Mouse (Mus musculus): ENCODE results near the gene Prtn3. TPM values are rescaled to one million over a fixed set of nuclear protein-coding genes. Genes with fewer than 3 reads are reported as not detected.
A peak's percentile ranks its signal among the peaks of the same experiment; 100 is the strongest.

Gene Prtn3
- total RNA-seq, 1 experiment: 1.3 TPM

DNA sequence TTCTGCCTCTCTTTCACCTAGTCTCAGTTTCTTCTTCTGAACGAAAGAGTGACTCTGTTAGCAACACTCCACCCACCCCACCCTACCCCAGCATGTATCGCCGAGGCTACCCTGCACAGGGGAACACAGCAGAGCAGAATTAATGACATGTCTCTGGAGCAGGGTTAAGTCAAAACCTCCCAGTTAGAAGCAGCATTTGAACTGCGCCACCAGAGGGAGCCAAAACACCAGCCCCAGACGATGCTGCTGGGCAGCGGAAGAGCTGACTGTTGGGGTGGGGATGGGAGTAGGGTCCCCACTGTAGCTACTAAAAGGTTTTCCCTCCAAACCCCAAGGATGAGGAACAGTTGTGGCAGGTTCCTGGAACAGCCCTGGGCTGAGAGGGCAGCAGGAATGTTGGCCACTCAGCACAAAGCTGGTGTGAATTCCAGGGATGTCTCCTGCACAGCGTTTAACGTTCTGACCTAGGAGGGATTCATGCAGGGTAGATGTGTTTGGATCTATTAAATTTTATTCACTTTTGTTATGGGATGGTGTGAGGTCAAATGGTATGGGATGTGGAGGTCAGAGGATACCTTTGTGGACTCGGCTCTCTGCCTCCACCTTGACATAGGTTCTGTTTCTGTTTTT, 39.4 kb upstream of the Prtn3 start:
- Histone ChIP-seq H3K27ac (ENCODE audit: insufficient read depth, low read depth, low read length, poor library complexity, severe bottlenecking) (no peak overlapping the region), H3K36me3 (ENCODE audit: control insufficient read depth, insufficient read depth, low read length, poor library complexity, severe bottlenecking) (no peaks in the 10 kb centered on the region), H3K9me3 (ENCODE audit: control insufficient read depth, insufficient read depth, low read depth, low read length) (no peaks in the 10 kb centered on the region), H3K9ac (ENCODE audit: insufficient read depth, low read depth, low read length, poor library complexity, severe bottlenecking) (no peak overlapping the region), H3K4me3 (ENCODE audit: insufficient read depth in 1 of 2, low read depth in 1 of 2, low read length in 2 of 2, poor library complexity in 1 of 2, severe bottlenecking in 1 of 2) (no peak overlapping the region), H3K4me1 (ENCODE audit: control insufficient read depth in 2 of 2, insufficient read depth in 2 of 2, low read length in 2 of 2, poor library complexity in 1 of 2) (peaks cover 0 to 3% of the 10 kb centered on the region in 2 experiments; a peak in 1 of 4 replicates)
- TF ChIP-seq ZC3H11A (IDR thresholded peaks at IDR 0.05; ENCODE audit: borderline replicate concordance, low read depth, low read length): peak; percentile 51; the same call in 1 of the 2 replicates
- no peak for TF ChIP-seq HCFC1 (IDR thresholded peaks at IDR 0.05; ENCODE audit: borderline replicate concordance, insufficient read depth, low read length)
- TF ChIP-seq ZNF384 (IDR thresholded peaks at IDR 0.05; ENCODE audit: low read depth, low read length): no peak
- no peak for TF ChIP-seq MAFK (IDR thresholded peaks at IDR 0.05; ENCODE audit: insufficient read depth, low read depth, low read length)
- TF ChIP-seq CHD2 (IDR thresholded peaks at IDR 0.05; ENCODE audit: low read depth, low read length): no peak
- in situ Hi-C loops (cut with MboI; ENCODE audit: low sequenced_read_pairs in 2 of 2, unreplicated experiment in 2 of 2): no loop called here
- DNase-seq (ENCODE audit: low read depth, low spot score): peak; percentile 51

DNA sequence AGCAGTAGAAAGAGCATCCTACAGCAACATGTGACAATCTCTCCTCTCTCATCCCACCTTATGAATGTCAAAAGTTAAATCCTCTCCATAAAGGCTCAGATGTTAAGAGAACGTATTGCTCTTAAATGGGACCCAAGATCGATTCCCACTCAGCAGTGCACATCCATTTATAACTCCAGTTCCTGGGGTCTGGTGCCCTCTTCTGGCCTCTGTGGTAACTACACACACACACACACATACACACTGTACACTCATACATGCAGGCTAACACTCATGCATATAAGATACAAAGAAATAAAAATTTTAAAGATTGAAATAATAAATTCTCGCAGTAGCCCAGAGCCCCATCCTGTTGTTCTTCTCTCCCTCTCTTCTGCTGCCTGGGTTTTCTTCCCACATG, 37.4 kb upstream of the Prtn3 start:
- no peaks in the 10 kb centered on the region for H3K36me3 ChIP-seq (ENCODE audit: control insufficient read depth, insufficient read depth, low read length, poor library complexity, severe bottlenecking)
- no peak for TF ChIP-seq CHD2 (IDR thresholded peaks at IDR 0.05; ENCODE audit: low read depth, low read length)
- TF ChIP-seq ZNF384 (IDR thresholded peaks at IDR 0.05; ENCODE audit: low read depth, low read length): no peak
- TF ChIP-seq ZC3H11A (IDR thresholded peaks at IDR 0.05; ENCODE audit: borderline replicate concordance, low read depth, low read length): no peak
- no peak for TF ChIP-seq MAFK (IDR thresholded peaks at IDR 0.05; ENCODE audit: insufficient read depth, low read depth, low read length)
- no peak for TF ChIP-seq HCFC1 (IDR thresholded peaks at IDR 0.05; ENCODE audit: borderline replicate concordance, insufficient read depth, low read length)
- in situ Hi-C loops (cut with MboI; ENCODE audit: low sequenced_read_pairs in 2 of 2, unreplicated experiment in 2 of 2): no loop called here
- H3K9me3 ChIP-seq (ENCODE audit: control insufficient read depth, insufficient read depth, low read depth, low read length): no peaks in the 10 kb centered on the region
- H3K4me3 ChIP-seq (ENCODE audit: insufficient read depth in 1 of 2, low read depth in 1 of 2, low read length in 2 of 2, poor library complexity in 1 of 2, severe bottlenecking in 1 of 2): no peak overlapping the region
- peaks cover 0 to under 1% of the 10 kb centered on the region in 2 experiments; a peak in 2 of 4 replicates for H3K4me1 ChIP-seq (ENCODE audit: control insufficient read depth in 2 of 2, insufficient read depth in 2 of 2, low read length in 2 of 2, poor library complexity in 1 of 2)
- H3K27ac ChIP-seq (ENCODE audit: insufficient read depth, low read depth, low read length, poor library complexity, severe bottlenecking): no peak overlapping the region
- DNase-seq (ENCODE audit: low read depth, low spot score): no peak
- no peak overlapping the region for H3K9ac ChIP-seq (ENCODE audit: insufficient read depth, low read depth, low read length, poor library complexity, severe bottlenecking)

DNA sequence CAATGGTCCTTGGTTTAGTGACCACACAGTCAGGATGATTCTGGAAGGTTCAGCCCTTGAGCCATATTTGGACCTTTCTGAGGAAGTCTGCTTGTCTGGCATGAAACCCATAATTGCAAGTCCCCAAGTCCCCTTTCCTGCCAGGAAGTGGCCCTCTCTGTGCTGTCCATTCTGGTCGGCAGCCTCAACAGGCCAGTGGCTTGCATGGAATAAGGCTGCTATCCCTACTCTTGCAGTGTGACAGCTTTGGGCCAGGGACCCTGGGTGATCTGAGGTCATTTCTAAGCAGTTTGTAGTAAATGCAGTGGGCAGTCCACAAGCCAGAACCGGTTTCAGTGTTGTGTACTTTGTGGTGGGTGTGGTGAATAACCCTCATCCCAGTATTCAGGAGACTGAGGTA, 36.1 kb upstream of the Prtn3 start:
- in situ Hi-C loops (cut with MboI; ENCODE audit: low sequenced_read_pairs in 2 of 2, unreplicated experiment in 2 of 2): no loop called here
- no peak overlapping the region for H3K4me3 ChIP-seq (ENCODE audit: insufficient read depth in 1 of 2, low read depth in 1 of 2, low read length in 2 of 2, poor library complexity in 1 of 2, severe bottlenecking in 1 of 2)

DNA sequence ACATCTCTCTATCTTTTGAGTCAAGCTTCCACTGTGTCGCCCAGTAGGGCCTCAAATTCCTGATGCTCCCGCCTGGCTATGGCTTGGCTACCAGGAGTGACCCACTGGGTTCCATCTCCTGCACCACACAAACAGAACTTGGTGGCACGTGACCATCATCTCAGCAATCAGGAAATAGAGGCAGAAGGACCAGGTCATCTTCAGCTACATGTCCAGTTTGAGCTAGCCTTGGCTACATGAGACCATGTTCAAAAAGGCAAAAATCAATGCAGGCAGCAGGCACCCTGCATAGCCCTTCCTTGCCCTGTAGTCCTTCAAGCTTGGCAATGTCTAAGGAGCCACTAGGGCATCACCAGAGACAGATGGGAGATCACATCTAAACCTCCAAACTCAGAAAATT, 34.2 kb upstream of the Prtn3 start:
- Histone ChIP-seq H3K36me3 (ENCODE audit: control insufficient read depth, insufficient read depth, low read length, poor library complexity, severe bottlenecking) (no peaks in the 10 kb centered on the region), H3K4me3 (ENCODE audit: insufficient read depth in 1 of 2, low read depth in 1 of 2, low read length in 2 of 2, poor library complexity in 1 of 2, severe bottlenecking in 1 of 2) (peak overlapping the region in 1 of 2 experiments; percentile 2; a peak in 1 of 4 replicates), H3K9ac (ENCODE audit: insufficient read depth, low read depth, low read length, poor library complexity, severe bottlenecking) (no peak overlapping the region), H3K9me3 (ENCODE audit: control insufficient read depth, insufficient read depth, low read depth, low read length) (no peaks in the 10 kb centered on the region), H3K27ac (ENCODE audit: insufficient read depth, low read depth, low read length, poor library complexity, severe bottlenecking) (peak overlapping the region; percentile 59; the same call in 1 of the 2 replicates), H3K4me1 (ENCODE audit: control insufficient read depth in 2 of 2, insufficient read depth in 2 of 2, low read length in 2 of 2, poor library complexity in 1 of 2) (peaks cover 2 to 8% of the 10 kb centered on the region in 2 experiments; a peak in 3 of 4 replicates)
- DNase-seq (ENCODE audit: low read depth, low spot score): no peak
- in situ Hi-C loops (cut with MboI; ENCODE audit: low sequenced_read_pairs in 2 of 2, unreplicated experiment in 2 of 2): no loop called here
- TF ChIP-seq CHD2 (IDR thresholded peaks at IDR 0.05; ENCODE audit: low read depth, low read length): no peak
- TF ChIP-seq MAFK (IDR thresholded peaks at IDR 0.05; ENCODE audit: insufficient read depth, low read depth, low read length): no peak
- no peak for TF ChIP-seq HCFC1 (IDR thresholded peaks at IDR 0.05; ENCODE audit: borderline replicate concordance, insufficient read depth, low read length)
- TF ChIP-seq ZC3H11A (IDR thresholded peaks at IDR 0.05; ENCODE audit: borderline replicate concordance, low read depth, low read length): no peak
- no peak for TF ChIP-seq ZNF384 (IDR thresholded peaks at IDR 0.05; ENCODE audit: low read depth, low read length)

More for the DNA sequence above, 36.1 kb upstream of the Prtn3 start:
- no peak for DNase-seq (ENCODE audit: low read depth, low spot score)
- Histone ChIP-seq H3K27ac (ENCODE audit: insufficient read depth, low read depth, low read length, poor library complexity, severe bottlenecking) (no peak overlapping the region), H3K4me1 (ENCODE audit: control insufficient read depth in 2 of 2, insufficient read depth in 2 of 2, low read length in 2 of 2, poor library complexity in 1 of 2) (peaks cover 2 to 4% of the 10 kb centered on the region in 2 experiments; a peak in 3 of 4 replicates), H3K9ac (ENCODE audit: insufficient read depth, low read depth, low read length, poor library complexity, severe bottlenecking) (no peak overlapping the region), H3K9me3 (ENCODE audit: control insufficient read depth, insufficient read depth, low read depth, low read length) (no peaks in the 10 kb centered on the region), H3K36me3 (ENCODE audit: control insufficient read depth, insufficient read depth, low read length, poor library complexity, severe bottlenecking) (no peaks in the 10 kb centered on the region)
- no peak for TF ChIP-seq CHD2 (IDR thresholded peaks at IDR 0.05; ENCODE audit: low read depth, low read length)

All from ES-E14 (cell line).